Mouse (Mus musculus) left cerebral cortex, postnatal 14 days (tissue): ENCODE measurements at regions not wholly inside any gene's neighbourhood (a gene's known extent, or its start where the extent isn't known, plus 50 kb on each side); places are given as distances from the start of the nearest gene placed in this dataset.
A peak's percentile ranks its signal among the peaks of the same experiment; 100 is the strongest.

Experiments
- DNase-seq, 2 experiments: peaks; one replicate each; pipeline ENCODE4 v3.0.0; 2021 to 2022; ENCODE audit warnings: low spot score in 2 of 2, mixed read lengths in 1 of 2
- intact Hi-C: fragments of 180-260 bp; cut with DNase I; formaldehyde crosslinking; loops from one replicate; pipeline ENCODE4 v1.15.1; 2025

GRCm38 (mm10) chr12:95533888-95534639 lies 158.0 kb upstream of the Flrt2 start:
- no peak for DNase-seq
- intact Hi-C loops: no loop called here

GRCm38 (mm10) chr12:95547301-95547700 lies 144.7 kb upstream of the Flrt2 start:
- peak in 1 of 2 experiments; percentile 15 for DNase-seq

GRCm38 (mm10) chr12:95553129-95553528 lies 138.9 kb upstream of the Flrt2 start:
- no peak for DNase-seq
- intact Hi-C loops: no loop called here

More at GRCm38 (mm10) chr12:95547301-95547700, 144.7 kb upstream of the Flrt2 start:
- intact Hi-C loops: no loop called here

GRCm38 (mm10) chr12:95558706-95559406 lies 133.2 kb upstream of the Flrt2 start:
- intact Hi-C loops: no loop called here

GRCm38 (mm10) chr12:95563431-95563830 lies 128.6 kb upstream of the Flrt2 start:
- DNase-seq: no peak
- intact Hi-C loops: no loop called here

More at GRCm38 (mm10) chr12:95558706-95559406, 133.2 kb upstream of the Flrt2 start:
- no peak for DNase-seq

- no peak for DNase-seq
- intact Hi-C loops: no loop called here
Measured at GRCm38 (mm10) chr12:95576772-95577171, 115.3 kb upstream of the Flrt2 start.

GRCm38 (mm10) chr12:95589011-95589410 lies 103.0 kb upstream of the Flrt2 start:
- no peak for DNase-seq
- intact Hi-C loops: no loop called here

GRCm38 (mm10) chr12:95619281-95619680 lies 72.7 kb upstream of the Flrt2 start:
- no peak for DNase-seq
- intact Hi-C loops: no loop called here

- peak; percentile 17 to 34 for DNase-seq
- intact Hi-C loops: no loop called here
Measured at GRCm38 (mm10) chr12:95631029-95631428, 61.0 kb upstream of the Flrt2 start.

- intact Hi-C loops: no loop called here
Measured at GRCm38 (mm10) chr12:95636647-95637046, 55.4 kb upstream of the Flrt2 start.

GRCm38 (mm10) chr12:95639892-95640291 lies 52.1 kb upstream of the Flrt2 start:
- intact Hi-C loops: no loop called here
- DNase-seq: peak in 1 of 2 experiments; percentile 15

More at GRCm38 (mm10) chr12:95636647-95637046, 55.4 kb upstream of the Flrt2 start:
- DNase-seq: no peak

GRCm38 (mm10) chr12:95641628-95642027 lies 50.4 kb upstream of the Flrt2 start:
- no peak for DNase-seq
- intact Hi-C loops: no loop called here
